Mouse (Mus musculus) ES-CJ7 (cell line): Measurements from ENCODE around the gene Pkd1l1.

ENCODE experiments used
- DNase-seq: peaks from one replicate; pipeline ENCODE4 v3.0.0; 2011; ENCODE audit warnings: low read depth, low spot score

The Pkd1l1 gene

DNA sequence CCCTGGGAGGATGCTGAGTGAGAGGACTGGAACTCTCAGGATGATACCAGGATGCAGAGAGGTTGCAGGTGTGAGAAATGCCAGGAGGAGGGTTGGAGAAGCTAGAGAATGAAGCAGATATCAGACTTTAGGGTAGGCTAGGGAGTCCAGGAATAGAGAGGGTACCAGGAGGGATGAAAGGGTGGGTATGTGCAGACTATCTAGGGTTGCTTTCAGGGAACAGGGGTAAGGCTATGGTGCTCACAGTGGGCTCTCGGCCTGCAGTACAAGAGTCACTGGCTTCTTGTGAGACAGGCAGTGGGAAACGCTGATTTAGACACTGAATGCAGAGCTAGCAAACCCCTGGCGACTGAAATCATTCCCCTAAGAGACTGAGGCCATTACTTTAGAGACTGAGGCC is at the start of gene Pkd1l1:
Pkd1l1 (minus strand) TSS at position 101 of the 400 bp plus-strand sequence.
- DNase-seq, result no peak

DNA sequence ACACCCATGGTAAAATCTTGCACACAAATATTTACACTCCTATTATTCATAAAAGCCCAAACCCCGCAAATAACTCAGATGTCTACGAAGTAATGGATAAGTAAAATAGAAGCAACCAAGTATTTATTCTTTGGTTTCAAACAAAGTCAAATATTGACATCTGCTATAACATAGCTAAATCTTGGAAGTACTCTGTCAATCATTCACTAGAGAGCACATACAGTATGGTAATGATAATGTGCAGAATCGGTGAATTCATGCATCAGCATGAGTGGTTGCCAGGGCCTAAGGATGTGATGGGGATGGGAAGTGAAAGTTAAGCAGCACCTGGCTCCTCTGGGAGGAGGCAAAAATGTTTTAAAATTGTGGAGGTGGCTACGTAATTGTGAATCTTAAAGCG is 47.1 kb upstream of the Pkd1l1 start:
- DNase-seq, result no peak

DNA sequence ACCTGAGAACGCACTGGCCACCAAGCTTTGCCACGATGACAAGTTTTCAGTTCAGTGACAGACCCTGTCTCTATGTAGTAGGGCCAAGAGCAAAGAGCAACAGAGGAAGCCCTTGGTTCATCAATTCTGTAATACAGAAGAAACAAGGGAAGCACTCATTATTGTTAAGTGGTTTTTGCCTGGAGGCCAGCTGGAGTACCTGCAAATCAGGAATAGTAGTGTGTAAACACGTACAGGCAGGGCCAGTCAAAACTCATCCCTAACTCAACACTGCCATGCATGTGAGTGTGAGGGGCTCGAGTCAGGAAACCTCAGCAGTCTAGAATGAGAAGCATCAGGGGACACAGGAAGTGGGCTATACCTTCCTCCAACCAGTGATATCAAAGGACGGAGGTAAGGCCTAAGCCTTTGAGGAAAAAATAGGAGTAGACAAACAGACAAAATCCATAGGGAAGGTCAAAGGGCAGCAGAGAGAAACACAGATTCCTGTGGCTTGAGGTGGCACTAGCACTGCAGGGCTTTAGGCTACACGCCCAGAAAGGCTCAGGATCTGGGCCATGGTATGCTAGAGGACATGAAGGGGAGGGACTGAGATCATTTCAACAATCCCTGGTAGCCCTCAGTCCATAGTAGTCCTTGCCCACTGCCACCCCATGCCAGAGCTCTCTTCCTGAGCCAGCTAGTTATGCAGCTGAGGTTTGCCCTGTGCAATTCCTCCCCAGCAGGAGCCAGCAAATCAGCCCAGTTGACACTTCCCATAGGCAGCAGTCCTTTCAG is 45.6 kb upstream of the Pkd1l1 start:
- DNase-seq, result no peak

DNA sequence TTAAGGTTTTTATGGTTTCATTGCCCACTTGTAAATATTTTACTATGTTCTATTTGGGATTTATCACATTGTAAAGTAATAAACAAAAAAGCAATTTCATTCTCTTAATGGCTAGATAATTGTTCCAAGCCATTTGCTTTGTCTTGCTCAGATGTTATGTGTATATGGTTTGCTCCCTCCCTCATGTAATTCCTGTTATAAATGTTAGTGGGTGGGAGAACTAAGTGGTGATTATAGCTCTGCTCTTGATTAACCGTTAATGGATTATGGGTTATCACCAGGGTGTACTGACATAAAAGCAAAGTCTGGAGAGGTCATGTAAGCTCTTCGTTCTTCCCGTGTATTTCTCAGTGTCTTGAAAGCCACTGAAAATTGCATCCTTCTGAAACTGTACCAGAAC is 41.7 kb upstream of the Pkd1l1 start:
- DNase-seq, result no peak

DNA sequence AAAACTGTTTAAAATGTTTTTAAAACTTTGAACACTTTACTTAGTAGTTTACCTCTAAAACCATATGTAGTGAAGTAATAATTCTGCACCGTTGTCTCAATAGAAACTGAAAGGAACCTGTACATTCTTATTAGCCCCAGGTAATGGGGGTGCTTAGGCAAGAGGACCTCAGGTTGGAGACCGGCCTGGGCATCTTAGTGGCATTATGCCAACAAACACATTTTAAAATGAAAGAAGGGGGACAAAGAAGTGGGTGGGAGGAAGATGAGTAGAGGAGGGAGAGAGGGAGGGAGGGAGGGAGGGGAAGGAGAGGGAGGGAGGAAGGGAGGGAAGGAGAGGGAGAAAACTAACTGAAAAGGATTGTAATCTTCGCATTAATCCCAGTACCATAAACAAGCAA is 38.3 kb upstream of the Pkd1l1 start:
- no peak for DNase-seq

DNA sequence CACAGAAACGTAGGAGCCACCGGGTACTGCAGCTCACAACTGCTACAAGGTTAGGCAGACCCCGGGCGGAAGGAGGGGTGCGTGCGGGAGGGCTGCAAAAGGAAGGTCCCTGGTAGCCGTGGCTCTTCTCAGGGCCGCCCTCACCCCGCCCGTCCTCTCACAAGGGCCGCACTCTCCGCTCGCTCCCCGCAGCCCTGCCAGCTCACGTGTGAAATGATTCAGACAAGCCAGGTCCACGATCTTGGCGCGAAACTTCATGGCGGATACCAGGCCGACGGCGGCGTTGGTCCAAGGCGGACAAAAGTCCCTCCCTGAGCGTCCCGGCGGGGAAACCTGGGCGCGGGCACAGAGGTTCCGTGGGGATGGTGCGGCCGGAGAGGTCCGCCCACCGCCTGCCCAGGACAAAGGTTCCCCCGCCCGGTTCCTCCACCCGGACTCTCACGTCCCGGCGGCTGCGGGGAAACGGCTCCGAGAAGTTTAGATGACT is 37.8 kb upstream of the Pkd1l1 start, which contains the start of gene Hus1:
Hus1 (minus strand) TSS at position 339 of the 487 bp plus-strand sequence.
- peak; percentile 87 for DNase-seq

DNA sequence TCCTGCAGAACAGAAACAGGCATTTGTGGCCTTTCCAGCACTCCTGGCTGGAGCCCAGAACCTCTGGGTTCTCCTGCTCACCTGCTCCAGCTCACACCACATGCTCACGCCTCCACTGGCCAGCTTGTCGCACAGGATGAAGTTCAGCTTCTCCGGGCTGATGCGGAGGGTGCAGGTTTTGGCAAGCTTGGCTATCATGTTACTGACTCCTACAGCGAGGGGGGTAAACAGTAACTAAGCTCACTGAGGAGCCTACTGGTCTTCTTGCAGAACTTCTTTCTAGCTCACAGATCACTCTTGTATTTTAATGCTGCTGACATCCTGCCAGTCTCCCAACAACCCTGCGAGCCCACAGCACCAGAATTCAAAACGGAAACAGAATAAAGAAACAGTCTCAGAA is 37.4 kb upstream of the Pkd1l1 start:
- peak; percentile 69 for DNase-seq

DNA sequence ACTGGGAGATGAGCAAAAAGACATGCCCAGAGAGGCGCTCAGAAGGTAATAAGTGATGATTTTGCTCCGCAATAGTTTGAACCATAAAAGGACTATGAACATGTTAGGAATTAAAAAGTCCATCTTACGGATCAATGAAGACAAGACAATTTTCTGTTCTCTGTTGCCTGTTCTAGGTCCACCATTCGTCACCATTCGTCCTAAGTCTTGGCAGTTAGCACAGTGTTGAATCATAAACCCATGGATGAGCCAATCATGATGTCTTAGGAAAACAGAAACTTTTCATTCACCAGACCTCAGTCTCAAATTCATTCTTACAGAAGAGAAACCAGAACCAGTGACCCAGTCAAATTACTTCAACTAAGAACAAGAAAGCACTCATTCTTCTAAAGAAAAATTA is 35.7 kb upstream of the Pkd1l1 start:
- DNase-seq, result no peak

DNA sequence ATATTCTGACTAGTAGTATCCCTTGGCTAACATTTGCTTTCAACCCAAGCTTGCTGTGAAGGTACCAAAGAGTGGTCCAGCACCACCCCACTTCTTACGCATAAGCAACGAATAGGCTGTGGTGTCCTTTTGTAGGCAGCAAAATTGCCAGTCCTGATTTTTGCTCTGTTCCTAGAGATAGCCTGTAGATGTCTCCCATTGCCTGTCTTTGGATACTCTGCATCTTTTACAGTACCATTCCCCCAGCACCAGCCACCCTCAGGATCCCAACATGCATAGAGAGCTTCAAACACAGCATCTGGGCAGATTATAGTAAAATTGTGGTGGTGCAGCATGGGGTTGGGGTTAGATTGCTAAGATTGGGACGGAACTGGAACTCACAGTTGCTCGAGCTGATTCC is 15.0 kb upstream of the Pkd1l1 start:
- no peak for DNase-seq

DNA sequence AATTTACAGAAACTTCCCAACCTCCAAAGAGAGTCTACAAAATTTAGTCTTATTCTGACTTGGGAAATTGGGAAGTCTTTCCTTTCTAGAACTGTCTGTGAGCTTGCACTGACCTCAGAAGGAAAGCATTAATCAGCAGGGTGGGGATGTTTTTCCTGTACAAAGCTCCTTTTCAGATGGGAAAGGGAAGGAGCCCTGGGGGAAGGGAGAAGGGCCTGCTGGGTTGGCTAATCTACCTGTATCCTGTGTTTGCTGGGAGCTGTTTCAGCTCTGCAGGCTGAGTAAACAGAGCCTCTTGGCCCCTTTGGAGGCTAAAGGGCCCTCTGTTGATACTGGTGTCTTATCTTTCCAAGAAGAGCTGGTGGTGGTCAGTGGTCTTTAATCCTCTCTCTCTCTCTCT is 13.0 kb upstream of the Pkd1l1 start:
- DNase-seq, result peak; percentile 30

DNA sequence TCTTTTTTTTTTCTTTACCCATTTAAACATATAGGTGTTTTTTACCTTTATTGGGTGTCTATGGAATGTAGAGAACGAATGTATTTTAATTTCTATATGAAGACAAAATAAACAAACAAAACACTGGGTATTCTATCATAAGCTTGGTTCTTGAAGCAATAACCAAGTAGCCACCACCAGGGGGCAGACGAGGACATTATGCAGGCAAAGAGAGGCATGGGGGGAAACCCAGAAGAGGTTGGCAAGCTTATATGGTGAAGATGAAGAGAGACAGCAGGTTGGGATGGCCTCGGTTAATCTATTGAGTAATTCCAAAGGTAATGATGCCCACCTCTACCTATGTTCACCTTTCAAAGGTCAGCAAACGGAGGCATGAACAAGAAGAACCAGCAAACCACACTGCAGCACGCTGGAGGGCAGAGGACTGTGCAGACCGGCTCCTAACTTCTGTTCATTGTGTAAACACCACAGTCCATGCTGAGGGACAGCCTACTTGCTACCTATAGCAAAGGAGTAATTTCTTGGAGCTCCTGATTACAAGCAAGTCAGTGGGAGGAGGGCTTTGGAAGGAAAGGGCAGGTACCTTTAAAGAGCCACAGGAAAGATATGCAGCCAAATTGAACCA is 10.3 kb upstream of the Pkd1l1 start:
- DNase-seq, result peak; percentile 82

DNA sequence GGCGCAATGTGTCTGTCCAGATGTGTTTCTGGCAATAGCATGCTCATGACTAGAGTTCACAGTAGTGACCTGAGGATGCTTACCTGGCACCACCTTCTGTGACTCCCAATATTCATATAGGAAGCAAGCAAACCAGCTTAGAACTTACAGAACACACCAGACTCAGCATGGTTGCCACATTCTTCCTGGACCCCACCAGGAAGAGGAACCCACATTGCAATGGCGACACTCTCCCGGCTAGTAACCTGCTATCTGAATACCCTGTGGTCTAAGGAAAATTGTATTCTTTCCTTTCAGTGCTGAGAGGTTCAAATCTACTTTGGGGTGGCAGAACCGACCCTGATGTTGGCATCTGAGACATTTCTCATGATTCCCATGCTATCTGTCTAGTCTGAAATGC is 5.1 kb upstream of the Pkd1l1 start:
- DNase-seq, result no peak

DNA sequence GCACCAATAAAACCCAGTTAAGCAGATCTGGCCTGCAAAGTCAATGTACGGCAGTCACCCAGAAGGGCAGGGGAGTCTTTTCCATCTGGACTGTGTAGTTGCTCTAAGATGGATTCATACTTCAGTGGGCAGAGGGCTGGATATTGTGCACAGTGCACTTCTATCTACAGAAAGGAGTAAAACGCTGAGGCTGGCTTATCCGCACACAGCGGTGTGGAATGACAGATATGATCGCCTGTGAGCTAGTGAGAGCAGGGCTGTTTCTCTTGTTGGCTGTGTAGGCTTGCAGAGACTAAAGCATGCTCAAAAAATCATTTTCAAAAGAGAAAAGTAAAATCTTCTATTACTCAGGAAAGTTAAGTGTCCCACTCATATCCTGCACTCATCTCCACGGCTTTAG is 973 bp downstream of the Pkd1l1 start:
- DNase-seq, result no peak

DNA sequence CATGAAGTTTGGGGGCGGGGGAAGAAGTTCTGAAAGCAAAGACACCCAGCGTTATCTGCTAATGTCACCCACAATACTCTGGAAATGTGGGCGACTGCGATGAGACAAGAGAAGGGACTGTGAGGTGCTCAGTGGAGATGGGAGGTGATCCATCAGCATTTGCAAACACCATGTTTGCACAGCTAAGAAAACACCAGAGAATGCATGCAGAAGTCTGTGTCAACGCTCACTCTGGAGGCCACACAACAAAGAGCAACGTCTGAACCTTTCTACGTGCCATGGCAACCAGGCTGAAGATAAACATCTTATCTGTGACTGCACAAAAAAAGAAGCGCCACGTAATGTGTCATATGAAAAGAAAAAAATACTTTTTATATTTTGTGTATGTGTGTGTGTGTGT is 2.6 kb downstream of the Pkd1l1 start:
- DNase-seq, result no peak

DNA sequence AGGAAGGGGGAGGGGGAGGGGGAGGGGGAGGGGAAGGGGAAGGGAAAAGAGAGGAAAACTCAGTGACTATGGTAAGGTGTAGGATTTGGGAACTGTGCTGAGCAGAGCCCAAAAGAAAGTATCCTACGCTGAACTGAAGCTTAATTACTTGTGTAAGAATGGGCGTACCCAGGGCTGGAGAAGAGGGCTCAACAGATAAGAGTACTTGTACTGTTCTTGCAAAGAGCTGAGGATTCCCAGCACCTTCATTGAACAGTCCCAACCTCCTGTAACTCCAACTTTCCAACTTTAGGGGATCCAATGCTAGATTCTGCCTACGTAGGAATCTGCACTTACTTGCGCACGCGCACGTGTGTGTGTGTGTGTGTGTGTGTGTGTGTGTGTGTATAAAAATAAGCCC is 5.0 kb downstream of the Pkd1l1 start:
- no peak for DNase-seq

DNA sequence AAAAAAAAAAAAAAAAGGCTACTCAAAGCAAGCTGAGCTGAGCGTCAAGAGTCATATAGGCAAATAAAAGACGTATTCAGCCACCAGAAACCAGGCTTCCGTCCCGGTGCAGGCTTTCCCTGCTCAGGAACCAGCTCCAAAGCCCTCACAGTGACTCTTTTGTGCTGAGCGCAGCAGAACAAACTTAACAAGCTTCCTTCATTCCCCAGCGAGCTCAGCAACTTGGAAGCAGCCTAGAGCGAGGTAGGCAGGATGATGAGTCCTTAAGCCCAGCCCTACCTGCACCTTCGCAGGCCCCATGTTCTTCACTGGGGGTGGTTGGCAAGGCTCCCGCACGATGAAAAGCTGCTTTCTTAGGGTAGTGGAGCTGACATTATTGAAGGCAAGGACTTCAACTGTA is 14.5 kb downstream of the Pkd1l1 start:
- no peak for DNase-seq

DNA sequence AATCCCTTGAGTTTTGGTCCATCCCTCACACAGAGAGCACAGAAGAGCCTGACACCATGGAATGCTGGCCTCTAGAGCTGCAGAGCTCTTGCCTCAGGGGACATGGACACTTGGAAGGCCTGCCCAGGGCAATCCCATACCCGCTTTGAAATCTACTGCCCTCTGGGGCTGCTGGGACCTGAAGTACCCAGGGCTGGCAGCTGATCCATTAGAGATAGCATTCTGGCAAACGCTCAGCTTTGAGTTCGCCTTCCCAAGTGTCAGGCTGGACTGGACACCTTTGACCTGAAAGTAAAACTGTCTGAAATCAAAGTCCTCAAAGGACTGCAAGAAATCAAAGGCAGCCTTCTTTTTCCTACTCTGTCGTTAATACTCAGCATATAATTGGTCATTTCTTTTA is 15.0 kb downstream of the Pkd1l1 start:
- no peak for DNase-seq

DNA sequence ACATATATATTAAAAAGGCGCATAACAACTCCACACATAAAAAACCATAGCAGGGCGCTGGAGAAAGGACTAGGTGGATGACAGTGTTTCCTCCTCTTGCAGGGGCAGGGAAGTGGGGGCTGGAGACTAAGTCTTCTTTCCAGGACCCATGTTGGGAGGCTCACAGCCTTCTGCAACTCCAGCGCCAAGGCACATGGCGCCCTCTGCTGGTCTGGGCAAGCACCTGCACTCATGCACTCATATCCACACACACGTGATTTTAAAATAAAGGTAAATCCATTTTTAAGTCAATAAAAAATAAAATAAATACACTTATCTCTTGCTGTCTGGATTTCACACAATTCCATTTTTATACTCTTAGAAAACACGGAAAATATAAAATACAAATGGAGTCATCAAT is 16.0 kb downstream of the Pkd1l1 start:
- DNase-seq, result peak; percentile 65

DNA sequence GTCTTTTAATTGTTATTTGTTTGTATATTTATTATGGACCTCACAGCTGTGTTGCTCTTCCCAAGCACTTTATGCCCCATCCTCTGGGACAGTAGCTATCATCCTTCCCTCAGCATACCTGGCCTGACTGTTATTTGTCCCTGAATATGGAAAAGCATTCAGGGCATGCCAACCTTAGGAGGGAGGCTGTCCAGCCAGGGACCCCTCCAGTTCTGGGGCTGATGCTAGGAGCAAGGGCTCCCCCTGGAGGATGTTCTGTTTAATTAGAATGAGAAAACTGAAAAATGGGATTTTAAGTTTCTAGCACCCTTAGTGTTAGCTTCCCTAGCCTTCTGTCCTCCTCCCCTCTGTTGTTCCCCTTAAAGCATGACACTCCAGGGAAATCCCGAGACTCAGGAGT is 17.4 kb downstream of the Pkd1l1 start:
- peak; percentile 48 for DNase-seq

DNA sequence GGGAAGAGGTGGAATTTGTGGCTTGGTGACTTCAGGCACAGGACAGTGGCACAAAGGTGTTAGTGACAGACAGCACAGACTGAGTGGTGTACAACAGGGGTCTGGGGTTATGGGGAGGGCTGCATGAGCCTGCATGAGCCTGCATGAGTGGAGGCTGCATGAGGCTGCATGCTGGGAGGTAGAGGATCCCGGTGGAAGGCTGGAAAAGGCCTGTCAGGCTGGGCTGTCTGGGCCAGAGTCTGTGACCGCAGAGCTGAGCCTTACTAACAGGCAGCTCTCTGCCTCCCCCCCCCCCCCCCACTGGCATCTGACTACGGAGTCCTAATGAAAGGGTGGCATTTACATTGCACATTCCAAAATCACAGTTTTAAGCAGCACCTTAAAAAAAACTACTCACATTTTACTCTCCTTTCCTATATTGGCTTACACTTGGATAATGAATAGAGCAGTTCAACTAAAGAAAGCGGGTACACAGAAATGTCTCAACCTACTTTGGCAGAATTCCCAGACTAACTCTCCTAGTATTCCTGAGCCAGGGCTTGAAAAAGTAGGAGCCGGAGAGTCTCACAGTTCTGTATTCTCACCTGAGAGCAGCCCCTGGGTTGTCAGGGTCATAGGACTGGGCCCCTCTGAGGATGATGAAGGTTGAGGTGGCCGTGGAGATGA is 23.2 kb downstream of the Pkd1l1 start:
- no peak for DNase-seq

DNA sequence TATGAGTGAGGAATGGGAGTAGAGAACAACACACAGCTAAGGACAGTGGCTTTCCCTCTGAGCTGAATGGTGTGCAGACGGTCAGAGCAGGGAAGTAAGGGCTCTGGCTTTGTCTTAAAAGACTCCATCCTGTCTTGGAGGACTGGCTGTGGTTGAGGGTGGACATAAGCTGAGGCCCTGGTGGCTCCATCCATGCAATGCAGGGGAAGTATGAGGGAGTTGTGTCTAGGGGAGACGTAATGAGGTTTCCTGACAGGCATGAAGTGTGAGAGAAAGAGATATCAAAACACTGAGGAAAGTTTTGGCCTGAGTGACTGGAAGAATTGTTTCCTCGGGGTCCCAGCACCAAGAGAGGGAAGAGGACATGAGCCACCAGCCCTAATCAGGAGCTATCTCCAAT is 24.2 kb downstream of the Pkd1l1 start:
- DNase-seq, result no peak

DNA sequence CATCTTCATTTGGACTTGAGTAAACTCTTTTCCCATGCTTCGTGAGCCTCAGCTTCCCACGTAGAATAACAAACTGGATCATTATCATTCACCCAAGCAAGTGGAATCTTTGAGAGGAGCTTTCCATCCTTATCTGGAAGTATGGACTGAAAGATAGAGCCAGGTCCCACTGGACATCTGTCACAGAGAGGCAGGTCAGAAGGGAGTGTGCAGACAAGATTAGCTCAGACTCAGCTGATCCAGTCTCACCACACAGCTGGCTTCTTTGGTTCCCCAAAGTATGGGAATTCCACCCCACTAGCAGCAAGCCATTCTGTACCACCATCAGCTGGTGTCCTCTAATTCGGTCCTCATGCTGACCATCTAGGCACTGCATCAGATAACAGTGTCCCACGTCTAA is 29.0 kb downstream of the Pkd1l1 start:
- no peak for DNase-seq

DNA sequence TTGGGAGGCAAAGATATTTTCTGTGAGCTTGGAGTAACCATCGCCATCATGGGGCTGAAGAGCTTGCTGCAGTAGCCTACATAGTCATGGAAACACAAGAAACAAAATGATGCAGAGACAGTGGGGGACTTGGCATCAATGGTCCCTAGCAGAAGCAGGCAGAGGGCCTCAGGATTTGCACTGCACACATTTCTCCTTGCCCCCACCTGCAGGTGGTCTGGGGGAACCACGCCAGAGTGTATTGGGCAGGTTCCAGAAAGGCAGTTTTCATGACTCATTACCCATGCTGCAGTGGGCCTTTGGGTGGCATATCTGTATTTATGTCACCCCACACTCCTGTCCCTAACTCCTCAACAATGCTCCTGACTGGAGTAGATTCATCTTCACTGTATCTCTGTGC is 30.6 kb downstream of the Pkd1l1 start:
- DNase-seq, result no peak
